Mouse (Mus musculus) heart, embryonic 10.5 days (tissue): Measurements from ENCODE around the gene Spag16. TPM values are rescaled to one million over a fixed set of nuclear protein-coding genes. Genes with fewer than 3 reads are reported as not detected.
A peak's percentile ranks its signal among the peaks of the same experiment; 100 is the strongest.
"Not testable (repeated sequence)": the region's sequence is repeated elsewhere in the genome, so short reads cannot be mapped to it uniquely, and the experiment has no call there.

Experiments used
- DNase-seq: peaks from one replicate; pipeline ENCODE4 v3.0.0-alpha.2; 2017; ENCODE audit warnings: low spot score
- H3K27ac ChIP-seq: fragments of 300-500 bp; sonication (generic); 2 replicates; pipeline ENCODE4 v1.5.1; 2016; ENCODE audit warnings: mild to moderate bottlenecking
- H3K27me3 ChIP-seq: fragments of 300-500 bp; sonication (generic); 2 replicates; pipeline ENCODE4 v1.6.1; 2016; ENCODE audit warnings: mild to moderate bottlenecking; ENCODE audit not compliant: poor library complexity, insufficient read depth, severe bottlenecking
- H3K36me3 ChIP-seq: fragments of 300-500 bp; sonication (generic); 2 replicates; pipeline ENCODE4 v1.6.1; 2016; ENCODE audit warnings: mild to moderate bottlenecking, moderate library complexity
- H3K4me1 ChIP-seq: fragments of 300-500 bp; sonication (generic); 2 replicates; pipeline ENCODE4 v1.6.1; 2016; ENCODE audit warnings: mild to moderate bottlenecking
- H3K4me3 ChIP-seq: fragments of 300-500 bp; sonication (generic); 2 replicates; pipeline ENCODE4 v1.5.1; 2016; ENCODE audit warnings: mild to moderate bottlenecking, moderate library complexity
- H3K9me3 ChIP-seq: fragments of 300-500 bp; sonication (generic); 2 replicates; pipeline ENCODE4 v1.6.1; 2016; ENCODE audit warnings: mild to moderate bottlenecking, moderate library complexity
- whole genome bisulfite sequencing: fragments of 180-500 bp; shearing (Covaris S2); methylation state at CpG from one replicate; pipeline ENCODE4 v1.1.7; 2016; 5-methylcytosine and 5-hydroxymethylcytosine counted together
- polyA plus RNA-seq: library from polyadenylated mRNA; unstranded; fragments of >200 nt; fragmentation: Nextera tagmentation; extraction: Ambion mirVana; gene quantifications from 2 replicates; pipeline ENCODE4 v1.2.1, GENCODE M21; 2016

Gene Spag16
- 1.1 TPM in 2 replicates for polyA plus RNA-seq

DNA sequence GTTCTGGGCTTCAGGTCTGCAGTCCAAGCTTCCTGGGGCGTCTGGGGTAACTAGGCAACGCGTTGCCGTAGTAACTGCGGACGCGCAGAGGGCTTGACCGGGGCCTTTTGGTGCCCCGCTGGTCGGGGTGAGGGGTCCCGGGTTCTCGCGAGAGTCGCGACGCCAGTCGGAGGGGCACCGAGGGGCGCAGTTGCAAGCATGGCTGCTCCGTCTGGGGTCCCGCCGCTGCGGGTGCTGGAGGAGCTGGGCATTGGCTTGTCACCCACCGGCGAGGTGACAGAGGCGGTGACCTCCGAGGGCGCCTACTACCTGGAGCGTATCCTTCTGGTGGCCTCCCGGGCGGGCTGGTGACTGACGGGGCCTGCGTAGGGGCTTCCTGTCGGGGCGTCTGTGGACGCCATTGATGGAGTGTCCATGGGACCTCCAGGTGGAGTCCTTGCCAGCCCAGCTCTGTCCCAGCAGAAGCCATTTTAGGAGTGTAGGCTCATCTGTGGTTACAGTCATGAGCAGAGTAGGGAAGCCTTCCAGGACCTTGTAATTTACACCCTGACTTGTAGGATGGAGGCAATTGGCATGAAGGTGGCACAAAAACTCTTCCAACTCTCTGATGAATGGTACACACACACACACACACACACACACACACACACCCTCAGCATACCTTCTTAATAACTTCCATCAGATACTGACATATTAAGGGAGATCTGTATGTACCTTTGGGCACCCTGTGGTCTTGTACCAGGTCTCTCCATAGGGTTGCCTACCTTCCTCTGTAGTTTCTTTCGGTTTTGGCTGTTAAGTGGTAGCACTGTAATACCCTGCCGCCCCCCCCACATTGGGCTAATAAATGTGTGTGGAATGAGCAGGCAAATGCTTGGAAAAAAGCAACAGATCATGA, at the start of gene Spag16:
Gene Spag16, plus strand, starts transcription at position 165 of the 898 bp plus-strand sequence.
- H3K27ac ChIP-seq: peak within 1 kb of the TSS; percentile 65

DNA sequence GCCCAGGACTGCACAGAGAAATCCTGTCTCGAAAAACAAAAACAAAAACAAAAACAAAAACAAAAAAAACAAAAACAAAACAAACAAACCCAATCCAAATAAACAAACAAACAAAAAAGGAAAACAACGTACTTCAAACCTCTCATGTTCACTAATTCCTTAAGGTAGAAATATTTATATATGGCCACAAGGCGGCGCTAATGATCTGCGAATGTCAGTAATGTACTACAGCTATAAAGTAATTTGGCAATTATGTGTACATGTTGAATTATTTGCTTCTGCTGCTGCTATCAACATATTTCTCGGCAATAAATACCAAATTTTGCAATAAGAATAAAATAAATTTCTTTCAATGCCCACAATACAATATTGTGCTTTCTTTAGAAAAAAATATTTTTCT, 41.6 kb upstream of the Spag16 start:
- Histone ChIP-seq H3K4me1 (0 out of 2 replicates have a peak, but pooled peaks cover 8% of the 10 kb centered on the region), H3K4me3 (no peak overlapping the region), H3K9me3 (no peaks in the 10 kb centered on the region), H3K27me3 (no peaks in the 10 kb centered on the region), H3K27ac (no peak overlapping the region), H3K36me3 (no peaks in the 10 kb centered on the region)
- 9% methylated on average over 6 of the region's 6 CpGs for WGBS
- no peak for DNase-seq

More for the DNA sequence above, at the start of gene Spag16:
- Histone ChIP-seq H3K4me3 (peak within 1 kb of the TSS; percentile 65), H3K4me1 (0 out of 2 replicates have a peak, but pooled peaks cover 6% of the 10 kb centered on the region), H3K36me3 (no peaks in the 10 kb centered on the region), H3K27me3 (no peaks in the 10 kb centered on the region), H3K9me3 (no peaks in the 10 kb centered on the region)
- peak; percentile 85 for DNase-seq
- 7% methylated on average over 34 of the region's 38 CpGs for WGBS

DNA sequence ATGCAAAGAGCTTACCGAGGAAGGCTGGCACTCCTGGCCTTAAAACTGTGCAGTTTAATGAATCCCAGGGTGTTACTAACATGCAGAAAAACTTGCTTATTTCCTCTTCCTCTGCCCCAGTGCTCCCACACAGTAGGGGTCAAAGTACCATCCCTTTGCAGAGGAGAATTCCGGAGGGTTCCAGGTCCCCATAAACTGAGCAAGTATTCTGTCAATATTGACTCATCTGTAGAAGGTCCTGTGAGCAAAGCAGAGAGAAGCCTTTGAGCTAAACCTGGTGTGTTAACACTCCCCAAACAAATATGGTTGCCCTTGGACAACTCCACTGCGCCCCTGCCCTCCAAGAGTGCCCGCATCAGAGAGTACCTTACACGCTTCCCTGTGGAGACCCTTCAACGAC, 40.1 kb upstream of the Spag16 start:
- Histone ChIP-seq H3K27ac (no peak overlapping the region), H3K9me3 (no peaks in the 10 kb centered on the region), H3K4me1 (0 out of 2 replicates have a peak, but pooled peaks cover 8% of the 10 kb centered on the region), H3K27me3 (no peaks in the 10 kb centered on the region), H3K4me3 (no peak overlapping the region), H3K36me3 (no peaks in the 10 kb centered on the region)
- WGBS: 67% methylated on average over 6 of the region's 6 CpGs
- no peak for DNase-seq

DNA sequence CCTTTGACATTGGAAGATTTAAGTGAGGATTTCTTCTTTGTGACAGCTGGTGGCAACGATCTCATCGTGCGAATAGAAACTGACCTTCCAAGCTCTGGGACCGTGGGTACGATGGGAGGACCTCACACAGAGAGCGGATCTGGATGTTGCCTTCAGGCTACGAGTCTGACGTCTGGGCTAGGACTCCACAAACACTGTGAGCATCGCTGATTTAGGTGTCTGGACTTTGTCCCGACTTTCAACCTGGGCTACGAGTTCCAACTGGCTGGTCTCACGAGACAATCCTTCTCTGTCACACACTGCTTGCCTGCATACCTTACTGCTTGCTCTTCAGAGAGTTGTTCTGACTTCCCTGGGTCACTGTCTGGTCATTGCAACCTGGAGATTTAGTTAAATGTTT, 39.4 kb upstream of the Spag16 start:
- H3K27ac ChIP-seq: no peak overlapping the region
- DNase-seq: no peak
- no peak overlapping the region for H3K4me3 ChIP-seq
- no peaks in the 10 kb centered on the region for H3K27me3 ChIP-seq
- 52% methylated on average over 12 of the region's 12 CpGs for WGBS
- H3K4me1 ChIP-seq: 0 out of 2 replicates have a peak, but pooled peaks cover 8% of the 10 kb centered on the region
- H3K36me3 ChIP-seq: no peaks in the 10 kb centered on the region
- no peaks in the 10 kb centered on the region for H3K9me3 ChIP-seq

DNA sequence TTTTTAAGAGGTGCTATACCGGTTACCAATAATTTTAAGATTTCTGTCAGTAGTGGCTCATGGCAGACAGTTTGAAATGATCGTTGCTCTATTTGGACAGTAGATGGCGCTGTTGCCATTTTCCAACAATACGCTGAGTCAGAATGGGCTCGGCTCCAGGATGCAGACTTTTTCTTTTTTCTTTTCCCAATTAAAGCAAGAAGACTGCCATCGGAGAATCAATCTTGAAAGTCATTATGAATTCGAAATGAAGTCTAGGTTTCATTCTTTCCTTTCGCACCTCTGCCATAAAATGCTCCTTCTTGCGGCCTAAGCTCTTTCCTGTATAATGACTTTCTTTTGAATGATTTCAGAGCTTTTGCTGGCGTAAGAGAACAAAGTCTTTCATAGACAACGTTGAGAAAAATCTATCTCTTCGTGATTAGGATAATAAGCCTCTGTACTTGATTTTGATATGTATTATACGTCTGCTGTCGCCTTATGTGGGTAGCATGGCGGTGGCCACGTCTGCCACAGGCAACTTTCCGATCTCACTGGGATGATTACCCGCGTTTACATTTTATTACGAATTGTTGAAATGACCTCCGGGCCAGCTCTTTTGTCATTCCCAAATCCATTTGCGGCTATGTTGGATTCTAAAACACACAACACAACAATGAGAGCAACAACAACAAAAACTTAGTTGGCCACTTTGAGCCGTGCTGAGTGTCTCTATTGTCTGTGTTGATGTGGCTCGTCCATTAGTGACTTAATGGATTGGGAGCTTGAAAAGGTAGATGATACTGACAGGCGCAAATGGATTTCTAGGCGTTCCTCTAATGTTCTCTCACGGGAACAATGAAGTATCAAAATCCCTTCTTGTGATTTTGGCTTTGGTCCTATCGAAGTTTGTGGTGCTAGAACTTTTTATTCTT, 36.2 kb upstream of the Spag16 start:
- DNase-seq: no peak
- H3K4me1 ChIP-seq: 0 out of 2 replicates have a peak, but pooled peaks cover 8% of the 10 kb centered on the region
- no peaks in the 10 kb centered on the region for H3K27me3 ChIP-seq
- 48% methylated on average over 28 of the region's 28 CpGs for WGBS
- H3K27ac ChIP-seq: no peak overlapping the region
- no peaks in the 10 kb centered on the region for H3K36me3 ChIP-seq
- H3K4me3 ChIP-seq: no peak overlapping the region
- H3K9me3 ChIP-seq: no peaks in the 10 kb centered on the region

DNA sequence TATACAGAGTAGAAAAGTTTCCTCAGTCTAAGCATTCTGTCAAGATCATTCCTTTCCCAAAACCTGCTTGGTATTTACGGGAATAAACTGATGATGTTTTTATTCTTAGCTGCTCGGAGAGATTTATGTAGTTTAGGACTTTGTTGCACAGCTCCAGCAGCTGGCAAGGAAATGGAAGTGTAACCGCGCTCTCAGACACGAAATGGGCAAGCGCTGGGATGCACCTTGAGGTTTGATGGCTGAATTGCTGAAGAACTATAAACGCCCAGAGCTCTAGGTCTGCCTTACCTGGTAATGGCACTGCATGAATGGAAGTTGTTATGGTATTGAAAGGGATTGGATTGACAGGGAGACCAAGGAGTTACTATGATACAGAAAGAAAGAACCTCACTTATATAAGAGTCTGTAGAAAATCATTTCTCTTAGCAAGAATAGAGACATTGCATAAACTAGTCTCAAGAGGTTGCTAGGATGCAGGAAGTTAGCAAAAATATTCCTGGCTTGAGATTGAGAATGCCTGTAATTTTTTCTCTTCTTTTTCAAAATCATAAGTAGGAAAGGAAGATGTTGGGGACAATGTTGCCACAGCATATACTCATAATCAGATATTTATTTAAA, 27.7 kb upstream of the Spag16 start:
- Histone ChIP-seq H3K4me1 (no peaks in the 10 kb centered on the region), H3K27me3 (no peaks in the 10 kb centered on the region), H3K9me3 (no peaks in the 10 kb centered on the region), H3K27ac (no peak overlapping the region), H3K4me3 (no peak overlapping the region), H3K36me3 (no peaks in the 10 kb centered on the region)
- 83% methylated on average over 7 of the region's 7 CpGs for WGBS
- DNase-seq: no peak

DNA sequence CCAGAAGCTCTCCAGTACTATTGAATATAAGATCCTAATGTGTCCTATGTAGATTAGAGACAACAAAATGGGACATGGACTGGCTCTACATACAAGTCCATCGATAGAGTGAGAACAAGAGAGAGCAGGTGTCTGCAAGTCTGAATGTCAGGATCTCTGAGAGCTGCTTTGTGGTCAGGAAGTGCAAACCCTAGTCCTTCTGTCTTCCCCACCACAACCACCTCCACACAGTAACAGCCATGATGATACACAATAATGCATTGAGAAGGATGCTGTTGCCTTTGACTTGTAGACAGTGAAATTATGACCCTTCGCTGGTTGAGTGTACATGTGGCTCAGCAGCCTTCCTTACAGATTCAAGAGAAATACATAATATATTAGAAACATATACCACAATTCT, 16.6 kb upstream of the Spag16 start:
- H3K27ac ChIP-seq: no peak overlapping the region
- no peak for DNase-seq
- H3K36me3 ChIP-seq: no peaks in the 10 kb centered on the region
- H3K9me3 ChIP-seq: no peaks in the 10 kb centered on the region
- no peaks in the 10 kb centered on the region for H3K4me1 ChIP-seq
- H3K4me3 ChIP-seq: no peak overlapping the region
- 86% methylated on average over 2 of the region's 2 CpGs for WGBS
- H3K27me3 ChIP-seq: no peaks in the 10 kb centered on the region

DNA sequence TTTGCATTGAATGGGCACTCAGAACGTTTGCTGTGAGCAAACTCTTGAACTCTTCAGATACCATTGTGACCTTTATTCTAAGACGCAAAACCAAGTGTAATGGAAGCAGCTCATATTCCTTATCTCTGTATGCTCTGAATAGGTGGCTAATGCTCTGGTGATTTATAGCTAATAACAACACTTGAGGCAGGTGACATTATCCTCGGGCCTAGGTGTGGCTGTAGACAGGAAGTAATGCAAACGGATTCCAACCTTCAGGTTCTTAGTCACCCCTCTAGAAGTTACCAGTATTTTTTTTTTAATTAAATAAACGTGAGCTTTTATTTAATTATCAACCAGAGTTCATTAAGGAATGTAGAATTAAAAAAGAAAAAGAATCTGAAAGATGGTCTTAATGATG, 1.1 kb upstream of the Spag16 start:
- H3K27ac ChIP-seq, H3K27me3 ChIP-seq, H3K9me3 ChIP-seq, DNase-seq, H3K4me3 ChIP-seq, H3K4me1 ChIP-seq, H3K36me3 ChIP-seq: not testable (repeated sequence)
- 74% methylated on average over 5 of the region's 5 CpGs for WGBS

DNA sequence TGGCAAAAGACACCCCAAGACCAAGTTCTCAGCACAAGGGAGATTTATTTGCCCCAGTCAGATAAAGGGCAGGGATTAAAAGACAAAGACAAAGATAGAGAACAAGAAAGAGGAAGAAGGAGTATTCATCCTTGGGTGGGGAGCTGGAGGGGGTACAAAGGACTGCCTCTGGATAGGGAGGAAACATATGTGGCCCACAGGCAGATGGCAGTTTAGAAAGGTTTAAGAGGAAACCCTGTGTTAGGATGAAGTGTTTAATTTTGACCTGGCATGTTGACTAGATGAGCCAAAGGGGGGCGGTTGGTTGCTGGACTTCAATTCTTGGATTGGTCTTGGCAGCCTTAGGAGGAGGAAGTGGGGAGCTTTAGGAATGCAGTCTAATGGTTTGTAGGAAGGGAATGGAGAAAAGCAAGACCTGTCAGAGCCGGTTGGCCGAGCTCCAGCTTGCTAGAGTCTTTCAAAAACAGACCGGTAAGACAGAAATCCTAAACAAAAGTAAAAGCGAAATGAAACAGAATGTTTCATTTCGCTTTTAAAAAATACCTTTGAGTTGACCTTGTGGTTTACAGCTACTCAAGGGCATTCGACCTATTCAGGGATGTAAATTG, 2.2 kb downstream of the Spag16 start:
- H3K27ac ChIP-seq: no peak overlapping the region
- no peak for DNase-seq
- no peaks in the 10 kb centered on the region for H3K36me3 ChIP-seq
- H3K9me3 ChIP-seq: no peaks in the 10 kb centered on the region
- WGBS: 87% methylated on average over 7 of the region's 7 CpGs
- 0 out of 2 replicates have a peak, but pooled peaks cover 6% of the 10 kb centered on the region for H3K4me1 ChIP-seq
- no peak overlapping the region for H3K4me3 ChIP-seq
- H3K27me3 ChIP-seq: no peaks in the 10 kb centered on the region

DNA sequence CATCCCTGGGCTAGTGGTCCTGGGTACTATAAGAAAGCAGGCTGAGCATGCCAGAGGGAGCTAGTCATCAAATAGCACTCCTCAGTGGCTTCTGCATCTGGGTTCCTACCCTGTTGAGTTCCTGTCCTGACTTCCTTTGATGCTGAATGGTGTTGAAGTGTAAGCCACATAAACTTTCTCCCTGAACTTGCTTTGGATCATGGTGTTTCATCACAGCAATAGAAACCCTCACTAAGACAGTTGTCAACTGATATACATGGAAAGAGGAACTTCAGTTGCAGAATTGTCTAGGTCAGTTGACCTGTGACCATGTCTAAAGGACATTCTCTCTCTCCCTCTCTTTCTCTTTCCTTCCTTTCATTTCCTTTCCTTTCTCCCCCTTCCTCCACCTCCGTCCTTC, 3.8 kb downstream of the Spag16 start:
- Histone ChIP-seq H3K4me3 (no peak overlapping the region), H3K36me3 (no peaks in the 10 kb centered on the region), H3K4me1 (0 out of 2 replicates have a peak, but pooled peaks cover 6% of the 10 kb centered on the region), H3K27me3 (no peaks in the 10 kb centered on the region), H3K27ac (no peak overlapping the region), H3K9me3 (no peaks in the 10 kb centered on the region)
- WGBS: 67% methylated on average over 1 of the region's 1 CpGs
- no peak for DNase-seq

DNA sequence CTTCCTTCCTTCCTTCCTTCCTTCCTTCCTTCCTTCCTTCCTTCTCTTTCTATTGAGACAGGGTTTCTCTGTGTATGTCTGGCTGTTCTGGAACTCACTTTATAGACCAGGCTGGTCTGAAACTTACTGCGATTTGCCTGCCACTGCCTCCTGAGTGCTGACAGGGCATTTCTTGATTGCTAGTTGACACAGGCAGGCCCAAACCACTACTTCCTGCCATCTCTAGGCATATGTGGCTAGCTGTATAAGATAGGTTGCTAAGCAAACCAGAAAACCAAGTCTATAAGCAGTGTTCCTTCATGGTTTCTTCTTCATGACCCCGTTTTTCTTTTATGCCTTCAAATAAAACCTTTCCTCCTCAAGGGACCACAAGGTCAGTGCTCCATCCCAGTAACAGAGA, 4.2 kb downstream of the Spag16 start:
- DNase-seq: no peak
- Histone ChIP-seq H3K4me1 (0 out of 2 replicates have a peak, but pooled peaks cover 6% of the 10 kb centered on the region), H3K9me3 (no peaks in the 10 kb centered on the region), H3K4me3 (no peak overlapping the region), H3K27me3 (no peaks in the 10 kb centered on the region), H3K36me3 (no peaks in the 10 kb centered on the region), H3K27ac (no peak overlapping the region)
- WGBS: 84% methylated on average over 2 of the region's 2 CpGs

DNA sequence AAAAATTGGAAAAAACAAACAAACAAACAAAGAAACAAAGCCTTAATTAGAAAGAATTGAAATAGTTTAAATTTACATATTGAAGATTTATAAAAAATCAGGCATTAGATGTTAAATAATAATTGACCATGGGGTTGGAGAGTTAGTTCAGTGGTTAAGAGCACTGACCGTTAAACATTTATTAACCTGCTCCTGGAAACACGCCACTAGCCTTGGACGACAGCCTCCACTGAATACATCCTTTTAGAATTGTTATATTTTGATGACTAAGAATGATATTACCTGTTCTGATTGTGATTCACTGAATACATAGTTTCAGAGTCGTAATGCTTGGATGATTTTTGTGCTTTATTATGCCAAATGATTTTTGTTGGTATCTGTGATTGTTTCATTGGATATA, 6.7 kb downstream of the Spag16 start:
- not testable (repeated sequence) for H3K4me1 ChIP-seq, H3K27ac ChIP-seq, H3K4me3 ChIP-seq, H3K36me3 ChIP-seq, H3K27me3 ChIP-seq, H3K9me3 ChIP-seq, DNase-seq
- 86% methylated on average over 4 of the region's 4 CpGs for WGBS
